Mouse (Mus musculus): ENCODE measurements around the gene Trio.
A peak's percentile ranks its signal among the peaks of the same experiment; 100 is the strongest.

The Trio gene

GRCm38 (mm10) chr15:27920751-27921150 lies 104.9 kb downstream of the Trio start:
- no peak for DNase-seq (ENCODE audit: low spot score)

- no peak for DNase-seq (ENCODE audit: low spot score)
These were observed 106.1 kb downstream of the Trio start for GRCm38 (mm10) chr15:27919540-27919939.

- no peak for DNase-seq (ENCODE audit: low spot score)
These were observed 106.8 kb downstream of the Trio start for GRCm38 (mm10) chr15:27918798-27919197.

- DNase-seq (ENCODE audit: low spot score): no peak
These were observed 109.4 kb downstream of the Trio start for GRCm38 (mm10) chr15:27916204-27916603.

GRCm38 (mm10) chr15:27913013-27913412 lies 112.6 kb downstream of the Trio start:
- no peak for DNase-seq (ENCODE audit: low spot score)

GRCm38 (mm10) chr15:27911196-27911595 lies 114.5 kb downstream of the Trio start:
- DNase-seq (ENCODE audit: low spot score): no peak

- DNase-seq (ENCODE audit: low spot score): no peak
These were observed 115.5 kb downstream of the Trio start for GRCm38 (mm10) chr15:27910179-27910578.

GRCm38 (mm10) chr15:27907649-27908048 lies 118.0 kb downstream of the Trio start:
- DNase-seq (ENCODE audit: low spot score): no peak

- no peak for DNase-seq (ENCODE audit: low spot score)
These were observed 119.2 kb downstream of the Trio start for GRCm38 (mm10) chr15:27906409-27906808.

GRCm38 (mm10) chr15:27905341-27905740 lies 120.3 kb downstream of the Trio start:
- no peak for DNase-seq (ENCODE audit: low spot score)

GRCm38 (mm10) chr15:27904346-27905005 lies 121.2 kb downstream of the Trio start:
- DNase-seq (ENCODE audit: low spot score): no peak

- no peak for DNase-seq (ENCODE audit: low spot score)
These were observed 124.4 kb downstream of the Trio start for GRCm38 (mm10) chr15:27901200-27901599.

- DNase-seq (ENCODE audit: low spot score): no peak
These were observed 126.7 kb downstream of the Trio start for GRCm38 (mm10) chr15:27898795-27899406.

- no peak for DNase-seq (ENCODE audit: low spot score)
These were observed 131.5 kb downstream of the Trio start for GRCm38 (mm10) chr15:27894112-27894511.

GRCm38 (mm10) chr15:27892029-27892428 lies 133.6 kb downstream of the Trio start:
- DNase-seq (ENCODE audit: low spot score): no peak

- no peak for DNase-seq (ENCODE audit: low spot score)
These were observed 135.0 kb downstream of the Trio start for GRCm38 (mm10) chr15:27890666-27891065.

GRCm38 (mm10) chr15:27888153-27888552 lies 137.5 kb downstream of the Trio start:
- no peak for DNase-seq (ENCODE audit: low spot score)

- DNase-seq (ENCODE audit: low spot score): no peak
These were observed 138.7 kb downstream of the Trio start for GRCm38 (mm10) chr15:27886992-27887391.

GRCm38 (mm10) chr15:27884347-27885250 lies 141.0 kb downstream of the Trio start:
- DNase-seq (ENCODE audit: low spot score): peak; percentile 68

- no peak for DNase-seq (ENCODE audit: low spot score)
These were observed 141.8 kb downstream of the Trio start for GRCm38 (mm10) chr15:27883881-27884280.

- no peak for DNase-seq (ENCODE audit: low spot score)
These were observed 142.8 kb downstream of the Trio start for GRCm38 (mm10) chr15:27882898-27883297.

- no peak for DNase-seq (ENCODE audit: low spot score)
These were observed 147.8 kb downstream of the Trio start for GRCm38 (mm10) chr15:27877831-27878230.

GRCm38 (mm10) chr15:27876327-27876726 lies 149.3 kb downstream of the Trio start:
- no peak for DNase-seq (ENCODE audit: low spot score)
